Comparison of ENCODE assay signal across 10 mouse cellular contexts in the genomic region with DNA sequence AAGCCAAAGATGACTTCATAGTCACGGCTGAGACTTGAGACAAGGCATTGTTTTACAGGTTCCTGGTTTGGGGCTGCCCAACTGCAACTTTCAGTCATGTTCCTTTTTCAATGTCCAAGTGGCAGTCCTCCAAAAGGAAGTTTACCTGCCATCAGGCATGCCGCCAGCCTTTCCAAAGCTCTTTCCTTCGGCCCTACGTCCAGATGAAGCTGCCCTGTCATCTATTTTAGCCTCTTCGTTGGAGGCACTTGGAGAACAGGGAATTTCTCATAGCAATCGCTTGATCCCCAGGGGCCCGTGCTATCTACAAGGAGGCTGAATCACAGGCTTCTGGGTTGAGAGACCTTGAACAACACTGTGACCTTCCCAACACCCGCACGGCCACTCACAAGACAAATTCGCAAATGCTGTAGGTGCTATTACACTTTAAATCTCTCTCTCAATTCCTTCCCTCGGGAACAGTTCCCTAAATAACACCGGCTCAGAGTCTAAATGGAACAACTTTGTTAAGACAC.
DNase-seq lines count a peak whose midpoint lies in the region.
"Had no signal": no experiment of that assay in that cellular context is flagged by ENCODE, and none has a peak within 500 bp of the region (broad histone marks: within the 10 kb centered on the region; RNA-seq: fewer than 3 reads in every experiment).

No protein-coding gene starts in this region.

- DNase-seq in adrenal gland, adult (ENCODE audit: inconsistent age in 2 of 2, low spot score in 1 of 2), result peak; percentile 64 to 84
- no peak for DNase-seq in adrenal gland, postnatal 4 days (ENCODE audit: low spot score in 2 of 2)
- DNase-seq in kidney, postnatal 25 days, result peak; percentile 2 to 30
- no peak for DNase-seq in kidney, adult 18-20 months
- DNase-seq in adrenal gland, postnatal 25 days, result peak; percentile 41
- DNase-seq in heart, postnatal 10 days, result peak; percentile 45 to 66
- DNase-seq in retina, embryonic 14.5 days (ENCODE audit: low spot score), result no peak
- no peak for DNase-seq in thymus, postnatal 14 days
- DNase-seq: cerebellum, adult 9-11 months; liver, postnatal 0 days had no signal

- intact Hi-C loops in heart, postnatal 10 days (cut with DNase I), result loop anchor here (5.0 to 10.0 kb wide), 2 partner anchors 238 to 470 kb away; a partner anchor contains a TSS

Comparison
In these comparisons a context has a peak if more than half of its experiments do, and no peak if none do; other contexts are left out.
1. DNase-seq: peak in adrenal gland, adult (2 of 2), kidney, postnatal 25 days (2 of 2), adrenal gland, postnatal 25 days (single experiment) and heart, postnatal 10 days (2 of 2); none in adrenal gland, postnatal 4 days (0 of 2), kidney, adult 18-20 months (single experiment), retina, embryonic 14.5 days (single experiment) and thymus, postnatal 14 days (single experiment).